Mouse (Mus musculus) embryonic facial prominence, embryonic 14.5 days (tissue): ENCODE measurements around the gene Dicer1. TPM values are rescaled to one million over a fixed set of nuclear protein-coding genes. Genes with fewer than 3 reads are reported as not detected.

Experiments used
- ATAC-seq: fragments of 200-750 bp; cut with Nextera tagmentation; 2 replicates; pipeline ENCODE4 v1.8.0; 2017; ENCODE audit warnings: low read depth, moderate number of reproducible peaks, moderate TSS enrichment
- DNase-seq: peaks from one replicate; pipeline ENCODE4 v3.0.0-alpha.2; 2015; ENCODE audit warnings: low spot score
- H3K27ac ChIP-seq: fragments of 300-500 bp; sonication (generic); replicated peaks from 2 replicates; pipeline ENCODE4 v1.5.1; 2014; ENCODE audit warnings: low read depth, mild to moderate bottlenecking, low read length, moderate library complexity
- H3K27me3 ChIP-seq: fragments of 300-500 bp; sonication (generic); replicated peaks from 2 replicates; pipeline ENCODE4 v1.6.1; 2014; ENCODE audit warnings: low read length; ENCODE audit not compliant: control insufficient read depth, insufficient read depth
- H3K36me3 ChIP-seq: fragments of 300-500 bp; sonication (generic); 2 replicates; pipeline ENCODE4 v1.6.1; 2014; ENCODE audit warnings: low read length, mixed read lengths; ENCODE audit not compliant: control insufficient read depth, insufficient read depth
- H3K4me1 ChIP-seq: fragments of 300-500 bp; sonication (generic); 2 replicates; pipeline ENCODE4 v1.6.1; 2014; ENCODE audit warnings: antibody characterized with exemption, low read length; ENCODE audit not compliant: control insufficient read depth, insufficient read depth
- H3K4me2 ChIP-seq: fragments of 300-500 bp; sonication (generic); 2 replicates; pipeline ENCODE4 v1.6.1; 2014; ENCODE audit warnings: low read depth, mild to moderate bottlenecking, low read length, moderate library complexity, mixed read lengths
- H3K4me3 ChIP-seq: fragments of 300-500 bp; sonication (generic); 2 replicates; pipeline ENCODE4 v1.5.1; 2014; ENCODE audit warnings: low read depth, mild to moderate bottlenecking, low read length
- H3K9ac ChIP-seq: fragments of 300-500 bp; sonication (generic); 2 replicates; pipeline ENCODE4 v1.6.1; 2014; ENCODE audit warnings: low read depth, mild to moderate bottlenecking, low read length, moderate library complexity, mixed read lengths
- H3K9me3 ChIP-seq: fragments of 300-500 bp; sonication (generic); 2 replicates; pipeline ENCODE4 v1.6.1; 2016; ENCODE audit warnings: low read length; ENCODE audit not compliant: control insufficient read depth
- WGBS: fragments of 180-500 bp; shearing (Covaris S2); extraction: QIAGEN DNeasy Blood & Tissue Kit; methylation state at CpG from one replicate; pipeline ENCODE4 v1.1.7; 2014; 5-methylcytosine and 5-hydroxymethylcytosine counted together
- polyA plus RNA-seq: library from polyadenylated mRNA; unstranded; fragments of >200 nt; fragmentation: Nextera tagmentation; extraction: Ambion mirVana; gene quantifications from 2 replicates; pipeline ENCODE4 v1.2.1, GENCODE M21; 2014

Gene Dicer1
- polyA plus RNA-seq, 1 experiment from 2014 or later, result 19.5 TPM

GRCm38 (mm10) chr12:104638156-104638555 lies 113.6 kb downstream of the Dicer1 start:
- Histone ChIP-seq H3K4me2 (no peak overlapping the region; the same call in 1 of the 2 replicates), H3K36me3 (no peaks in the 10 kb centered on the region), H3K27ac (no peak overlapping the region), H3K4me3 (no peak overlapping the region), H3K9me3 (peaks cover 7% of the 10 kb centered on the region; the same call in 1 of the 2 replicates), H3K27me3 (0 out of 2 replicates have a peak, but pooled peaks cover 15% of the 10 kb centered on the region), H3K9ac (no peak overlapping the region), H3K4me1 (peaks cover 32% of the 10 kb centered on the region)
- ATAC-seq (no peak), DNase-seq (no peak)
- 45% methylated on average over 8 of the region's 8 CpGs for WGBS

Other genes starting within 250 kb of the Dicer1 start
- 2.4 and 3.2 TPM in 2 replicates for gene Clmn, start 113.1 kb upstream of the Dicer1 start, polyA plus RNA-seq